Mouse (Mus musculus): ENCODE data around the gene Fthl17d. TPM values are rescaled to one million over a fixed set of nuclear protein-coding genes. Genes with fewer than 3 reads are reported as not detected.
"Not testable (repeated sequence)": the region's sequence is repeated elsewhere in the genome, so short reads cannot be mapped to it uniquely, and the experiment has no call there.

Fthl17d gene
- not detected for total RNA-seq (2021)

- DNase-seq (ENCODE audit: low spot score); intact Hi-C loops (cut with DNase I): not testable (repeated sequence)
Observed at GRCm38 (mm10) chrX:8986655-8987054, at the start of gene Fthl17d. Gene Fthl17d (minus strand): TSS chrX:8986755.

GRCm38 (mm10) chrX:9033193-9033592 is 46.6 kb upstream of the Fthl17d start, which contains the start of gene Fthl17e:
Gene Fthl17e (plus strand): TSS chrX:9033493.
- intact Hi-C loops (cut with DNase I), result not testable (repeated sequence)

GRCm38 (mm10) chrX:9019481-9019880 is 32.9 kb upstream of the Fthl17d start:
- DNase-seq (ENCODE audit: low spot score), result no peak
- intact Hi-C loops (cut with DNase I), result no loop called here

More at GRCm38 (mm10) chrX:9033193-9033592, 46.6 kb upstream of the Fthl17d start, which contains the start of gene Fthl17e:
- DNase-seq (ENCODE audit: low spot score), result not testable (repeated sequence)

- no peak for DNase-seq (ENCODE audit: low spot score)
- intact Hi-C loops (cut with DNase I), result no loop called here
Observed at GRCm38 (mm10) chrX:9016079-9016478, 29.5 kb upstream of the Fthl17d start.

GRCm38 (mm10) chrX:8976459-8976858 is 10.1 kb downstream of the Fthl17d start, which contains the start of gene Fthl17c:
Gene Fthl17c (minus strand): TSS chrX:8976559.
- DNase-seq (ENCODE audit: low spot score); intact Hi-C loops (cut with DNase I): not testable (repeated sequence)

- DNase-seq (ENCODE audit: low spot score); intact Hi-C loops (cut with DNase I): not testable (repeated sequence)
Observed at GRCm38 (mm10) chrX:8964618-8965017, 21.9 kb downstream of the Fthl17d start.

- DNase-seq (ENCODE audit: low spot score); intact Hi-C loops (cut with DNase I): not testable (repeated sequence)
Observed at GRCm38 (mm10) chrX:8962875-8963274, 23.7 kb downstream of the Fthl17d start, which contains the start of gene Fthl17b. Gene Fthl17b (minus strand): TSS chrX:8962975.

GRCm38 (mm10) chrX:8948130-8948805 is 38.3 kb downstream of the Fthl17d start:
- intact Hi-C loops (cut with DNase I), result not testable (repeated sequence)
- DNase-seq (ENCODE audit: low spot score), result peak; percentile 24

GRCm38 (mm10) chrX:8944041-8944440 is 42.5 kb downstream of the Fthl17d start:
- no peak for DNase-seq (ENCODE audit: low spot score)
- intact Hi-C loops (cut with DNase I), result no loop called here

Other genes starting within 250 kb of the Fthl17d start
- gene Ssx9, start 238.3 kb downstream of the Fthl17d start, total RNA-seq (2021), result not detected
- gene Ssxb5, start 183.1 kb downstream of the Fthl17d start, total RNA-seq (2021), result not detected
- gene Gm6592, start 142.8 kb downstream of the Fthl17d start, total RNA-seq (2021), result not detected
- gene Gm5751, start 112.5 kb downstream of the Fthl17d start, total RNA-seq (2021), result not detected
- under 1 TPM; 0.81 to 0.83 TPM for gene B630019K06Rik, start 94.4 kb downstream of the Fthl17d start, total RNA-seq (2021)
- gene Fthl17b, start 23.8 kb downstream of the Fthl17d start, total RNA-seq (2021), result not detected
- not detected for gene Fthl17c, start 10.2 kb downstream of the Fthl17d start, total RNA-seq (2021)
- gene Fthl17e, start 46.7 kb upstream of the Fthl17d start, total RNA-seq (2021), result not detected
- gene Fthl17f, start 76.3 kb upstream of the Fthl17d start, total RNA-seq (2021), result not detected
- gene 4930402K13Rik, start 117.8 kb upstream of the Fthl17d start, total RNA-seq (2021), result not detected
- 1 to 10 TPM; 3.9 to 4.0 TPM for gene Lancl3, start 213.1 kb upstream of the Fthl17d start, total RNA-seq (2021)

Data from heart, postnatal 25 days (tissue).